Mouse (Mus musculus): Measurements from ENCODE around the gene Stip1.

- TF ChIP-seq GATA1 (IDR thresholded peaks at IDR 0.05; ENCODE audit: low read length) (no peak), TAL1 (IDR thresholded peaks at IDR 0.05; ENCODE audit: low read length) (no peak)
These were observed 4.9 kb upstream of the Stip1 start for GRCm38 (mm10) chr19:7044706-7045105.

All from erythroblast, embryonic 14.5 days (primary cell).